Mouse (Mus musculus) embryonic facial prominence, embryonic 14.5 days (tissue): ENCODE results near the gene Mapk1ip1. TPM values are rescaled to one million over a fixed set of nuclear protein-coding genes. Genes with fewer than 3 reads are reported as not detected.

ENCODE experiments used
- ATAC-seq: fragments of 200-750 bp; cut with Nextera tagmentation; 2 replicates; pipeline ENCODE4 v1.8.0; 2017; ENCODE audit warnings: low read depth, moderate number of reproducible peaks, moderate TSS enrichment
- DNase-seq: peaks from one replicate; pipeline ENCODE4 v3.0.0-alpha.2; 2015; ENCODE audit warnings: low spot score
- H3K27ac ChIP-seq: fragments of 300-500 bp; sonication (generic); replicated peaks from 2 replicates; pipeline ENCODE4 v1.5.1; 2014; ENCODE audit warnings: low read depth, mild to moderate bottlenecking, low read length, moderate library complexity
- H3K27me3 ChIP-seq: fragments of 300-500 bp; sonication (generic); replicated peaks from 2 replicates; pipeline ENCODE4 v1.6.1; 2014; ENCODE audit warnings: low read length; ENCODE audit not compliant: control insufficient read depth, insufficient read depth
- H3K36me3 ChIP-seq: fragments of 300-500 bp; sonication (generic); 2 replicates; pipeline ENCODE4 v1.6.1; 2014; ENCODE audit warnings: low read length, mixed read lengths; ENCODE audit not compliant: control insufficient read depth, insufficient read depth
- H3K4me1 ChIP-seq: fragments of 300-500 bp; sonication (generic); 2 replicates; pipeline ENCODE4 v1.6.1; 2014; ENCODE audit warnings: antibody characterized with exemption, low read length; ENCODE audit not compliant: control insufficient read depth, insufficient read depth
- H3K4me2 ChIP-seq: fragments of 300-500 bp; sonication (generic); 2 replicates; pipeline ENCODE4 v1.6.1; 2014; ENCODE audit warnings: low read depth, mild to moderate bottlenecking, low read length, moderate library complexity, mixed read lengths
- H3K4me3 ChIP-seq: fragments of 300-500 bp; sonication (generic); 2 replicates; pipeline ENCODE4 v1.5.1; 2014; ENCODE audit warnings: low read depth, mild to moderate bottlenecking, low read length
- H3K9ac ChIP-seq: fragments of 300-500 bp; sonication (generic); 2 replicates; pipeline ENCODE4 v1.6.1; 2014; ENCODE audit warnings: low read depth, mild to moderate bottlenecking, low read length, moderate library complexity, mixed read lengths
- H3K9me3 ChIP-seq: fragments of 300-500 bp; sonication (generic); 2 replicates; pipeline ENCODE4 v1.6.1; 2016; ENCODE audit warnings: low read length; ENCODE audit not compliant: control insufficient read depth
- WGBS: fragments of 180-500 bp; shearing (Covaris S2); extraction: QIAGEN DNeasy Blood & Tissue Kit; methylation state at CpG from one replicate; pipeline ENCODE4 v1.1.7; 2014; 5-methylcytosine and 5-hydroxymethylcytosine counted together
- polyA plus RNA-seq: library from polyadenylated mRNA; unstranded; fragments of >200 nt; fragmentation: Nextera tagmentation; extraction: Ambion mirVana; gene quantifications from 2 replicates; pipeline ENCODE4 v1.2.1, GENCODE M21; 2014

Gene Mapk1ip1
- polyA plus RNA-seq, 1 experiment from 2014 or later = 13.6 TPM

DNA sequence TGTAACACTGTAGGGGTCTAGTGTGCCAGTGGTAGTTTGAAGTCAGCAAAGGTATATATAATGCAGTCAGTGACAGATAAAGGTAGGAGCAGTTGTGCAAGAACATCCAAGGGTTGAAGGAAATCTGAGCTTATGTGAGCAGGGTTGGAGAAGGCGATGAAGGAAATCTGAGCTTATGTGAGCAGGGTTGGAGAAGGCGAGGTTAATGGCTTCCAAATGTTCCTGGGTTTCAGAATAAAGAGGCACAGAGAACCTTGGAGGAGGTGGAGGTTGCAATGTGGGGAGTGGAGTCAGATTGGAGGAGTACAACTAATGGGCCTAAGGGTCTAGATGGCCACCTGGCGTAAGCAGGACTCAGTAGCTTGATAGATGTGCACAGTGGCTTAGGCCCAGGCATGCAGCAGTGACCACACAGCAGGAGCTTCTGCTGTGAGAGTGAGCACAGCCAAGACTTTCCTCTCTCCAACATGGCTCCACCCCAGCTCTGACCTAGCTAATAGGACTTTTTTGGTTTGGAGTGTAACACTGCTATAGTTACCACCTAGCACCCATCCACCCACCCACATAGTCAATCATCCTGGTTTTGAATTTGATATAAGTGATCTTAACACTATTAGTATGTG, 18.0 kb upstream of the Mapk1ip1 start:
- no peaks in the 10 kb centered on the region for H3K9me3 ChIP-seq
- 0 out of 2 replicates have a peak, but pooled peaks have one; percentile 18 for ATAC-seq
- 40% methylated on average over 3 of the region's 3 CpGs for WGBS
- DNase-seq = peak; percentile 12
- H3K9ac ChIP-seq = no peak overlapping the region
- no peak overlapping the region for H3K4me2 ChIP-seq
- H3K4me3 ChIP-seq = no peak overlapping the region
- peaks cover 12% of the 10 kb centered on the region for H3K4me1 ChIP-seq
- no peaks in the 10 kb centered on the region for H3K27me3 ChIP-seq
- peaks cover 19% of the 10 kb centered on the region for H3K36me3 ChIP-seq
- no peak overlapping the region for H3K27ac ChIP-seq

- no peak for ATAC-seq
- no peak for DNase-seq
- Histone ChIP-seq H3K4me1 (no peaks in the 10 kb centered on the region; the same call in 1 of the 2 replicates), H3K4me2 (no peak overlapping the region), H3K36me3 (peaks cover 47% of the 10 kb centered on the region), H3K9me3 (no peaks in the 10 kb centered on the region), H3K27me3 (no peaks in the 10 kb centered on the region), H3K27ac (no peak overlapping the region), H3K4me3 (no peak overlapping the region), H3K9ac (no peak overlapping the region)
- WGBS = 63% methylated on average over 2 of the region's 2 CpGs
Measured at GRCm38 (mm10) chr7:138856670-138857069, 10.6 kb upstream of the Mapk1ip1 start.

DNA sequence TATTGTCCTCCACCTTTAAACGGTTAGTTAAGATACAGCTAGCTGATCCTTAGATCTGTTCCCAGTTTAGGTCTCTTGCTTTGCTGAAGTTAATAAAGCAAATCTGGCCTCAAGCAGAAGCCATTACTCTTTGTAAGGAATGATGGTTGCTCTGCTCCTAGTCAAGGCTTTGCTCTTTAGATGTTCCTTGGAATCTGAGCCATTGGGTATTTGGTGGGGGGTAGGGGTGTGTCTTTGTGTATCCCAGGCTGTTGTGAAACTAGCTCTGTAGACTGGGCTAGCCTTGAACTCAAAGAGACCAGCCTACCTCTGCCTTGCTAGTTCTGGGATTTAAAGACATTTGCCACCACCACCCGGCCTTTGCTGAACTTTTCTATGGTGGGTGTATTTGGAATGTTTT, 8.1 kb upstream of the Mapk1ip1 start:
- H3K4me2 ChIP-seq = no peak overlapping the region
- no peak overlapping the region for H3K9ac ChIP-seq
- no peaks in the 10 kb centered on the region; the same call in 1 of the 2 replicates for H3K4me1 ChIP-seq
- H3K36me3 ChIP-seq = peaks cover 46% of the 10 kb centered on the region
- ATAC-seq (no peak), DNase-seq (no peak)
- H3K27me3 ChIP-seq = no peaks in the 10 kb centered on the region
- 93% methylated on average over 2 of the region's 2 CpGs for whole genome bisulfite sequencing
- H3K9me3 ChIP-seq = no peaks in the 10 kb centered on the region
- no peak overlapping the region for H3K4me3 ChIP-seq
- no peak overlapping the region for H3K27ac ChIP-seq

DNA sequence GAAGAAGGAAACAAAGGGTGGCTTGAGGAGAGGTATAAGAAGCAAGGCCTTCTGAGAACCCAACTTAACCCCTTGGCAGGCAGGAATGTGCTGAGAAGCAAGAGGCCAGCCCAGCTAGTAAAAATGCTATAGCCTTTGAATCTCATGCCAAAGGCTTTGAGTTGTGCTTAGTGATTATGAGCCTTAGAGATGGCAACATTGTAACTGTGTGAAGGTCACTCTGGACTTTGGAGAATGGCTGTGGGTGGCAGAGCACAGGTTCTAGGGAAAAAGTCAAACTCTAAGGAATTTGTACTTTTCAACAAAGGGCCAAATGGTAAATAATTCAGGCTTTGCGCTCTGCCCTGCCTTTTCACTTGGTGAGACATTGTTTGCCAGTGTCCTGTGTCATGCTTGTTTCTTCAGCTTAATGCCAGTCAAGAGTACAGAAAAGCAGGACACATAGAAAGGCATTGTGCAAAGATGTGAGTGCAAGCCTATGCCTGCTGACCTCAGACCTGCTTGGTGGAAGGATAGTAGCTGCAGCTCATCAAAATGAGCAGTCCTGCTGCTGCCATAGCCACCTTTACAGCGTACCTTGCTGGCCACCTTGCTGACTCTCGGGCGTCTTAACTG, 7.5 kb upstream of the Mapk1ip1 start:
- Histone ChIP-seq H3K9ac (no peak overlapping the region), H3K36me3 (peaks cover 44% of the 10 kb centered on the region), H3K4me2 (no peak overlapping the region), H3K9me3 (no peaks in the 10 kb centered on the region), H3K27me3 (no peaks in the 10 kb centered on the region), H3K27ac (no peak overlapping the region), H3K4me1 (no peaks in the 10 kb centered on the region; the same call in 1 of the 2 replicates), H3K4me3 (no peak overlapping the region)
- 97% methylated on average over 4 of the region's 4 CpGs for WGBS
- ATAC-seq (no peak), DNase-seq (no peak)

DNA sequence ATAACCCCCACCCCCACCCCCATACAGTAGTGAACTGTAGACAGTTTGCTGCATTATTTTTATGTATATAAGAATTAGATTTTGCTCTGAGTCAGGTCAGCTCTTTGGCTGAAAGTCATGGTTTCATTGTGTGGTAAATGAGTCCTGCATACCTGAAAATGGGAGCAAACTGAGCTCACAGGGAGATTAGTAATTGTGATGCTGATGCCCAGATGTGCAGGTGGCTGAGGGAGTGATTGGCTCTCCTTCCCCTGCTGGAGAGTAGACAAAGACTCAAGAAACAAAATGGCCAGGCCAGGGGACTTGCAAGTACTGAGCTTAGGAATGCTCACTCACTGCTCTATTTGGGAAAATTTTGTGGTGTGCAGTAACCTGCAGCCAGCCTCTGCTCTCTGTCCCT, 4.0 kb upstream of the Mapk1ip1 start:
- H3K4me2 ChIP-seq = no peak overlapping the region
- H3K9ac ChIP-seq = no peak overlapping the region
- peaks cover 43% of the 10 kb centered on the region for H3K36me3 ChIP-seq
- H3K9me3 ChIP-seq = no peaks in the 10 kb centered on the region
- H3K4me3 ChIP-seq = no peak overlapping the region
- DNase-seq (no peak), ATAC-seq (no peak)
- peaks cover 18% of the 10 kb centered on the region for H3K4me1 ChIP-seq
- 0 out of 2 replicates have a peak overlapping the region, but pooled peaks have one; percentile 15 for H3K27ac ChIP-seq
- no peaks in the 10 kb centered on the region for H3K27me3 ChIP-seq

DNA sequence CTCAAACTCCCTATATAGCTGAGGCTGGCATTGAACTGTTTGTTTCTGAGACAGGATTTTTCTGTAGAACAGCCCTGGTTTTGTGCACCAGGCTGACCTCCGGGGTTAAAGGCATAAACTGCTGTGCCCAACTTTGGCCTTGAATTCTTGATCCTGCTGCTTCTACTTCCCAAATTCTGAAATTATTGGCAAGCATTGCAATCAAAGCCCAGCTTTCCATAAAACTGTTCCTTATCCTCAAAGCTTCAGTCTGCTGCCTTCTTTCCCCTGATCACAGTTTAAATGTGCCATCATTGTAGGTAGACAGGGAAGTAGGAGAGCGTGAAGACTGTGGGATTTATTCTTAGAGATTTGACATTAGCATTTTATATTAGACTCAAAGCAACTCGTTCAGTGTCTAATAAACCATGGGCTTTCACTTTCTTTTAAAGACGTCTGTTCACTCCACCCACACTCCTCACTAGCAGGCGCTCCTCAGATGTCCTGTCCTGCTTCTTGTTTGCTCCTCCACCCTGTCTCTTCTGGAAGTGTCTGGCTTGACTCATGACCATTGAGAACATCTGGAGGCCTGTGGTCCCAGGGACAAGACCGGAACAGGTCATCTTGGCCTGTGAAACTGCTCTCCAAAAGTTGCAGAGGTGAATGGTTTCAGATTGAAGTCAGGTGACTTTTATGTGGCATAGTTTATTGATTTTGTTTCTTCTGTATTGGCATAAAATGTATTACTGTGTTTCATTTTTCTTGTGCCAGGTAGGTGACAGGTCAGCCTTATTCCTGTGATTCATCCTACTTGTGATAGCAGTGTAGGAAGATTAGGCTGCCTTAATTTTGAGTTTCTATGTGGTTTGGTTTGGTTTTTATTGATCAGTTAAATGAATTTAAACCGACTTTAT, 2.2 kb upstream of the Mapk1ip1 start:
- no peaks in the 10 kb centered on the region for H3K27me3 ChIP-seq
- ATAC-seq (no peak), DNase-seq (no peak)
- H3K4me3 ChIP-seq = peak overlapping the region; percentile 97
- H3K4me2 ChIP-seq = peak overlapping the region; percentile 85
- 80% methylated on average over 7 of the region's 7 CpGs for WGBS
- H3K36me3 ChIP-seq = peaks cover 29% of the 10 kb centered on the region
- no peak overlapping the region for H3K27ac ChIP-seq
- H3K9me3 ChIP-seq = no peaks in the 10 kb centered on the region
- H3K4me1 ChIP-seq = peaks cover 33% of the 10 kb centered on the region
- H3K9ac ChIP-seq = peak overlapping the region; percentile 98; the same call in 1 of the 2 replicates

GRCm38 (mm10) chr7:138847316-138848027, 1.4 kb upstream of the Mapk1ip1 start:
- WGBS = 41% methylated on average over 13 of the region's 13 CpGs
- DNase-seq (no peak), ATAC-seq (no peak)
- Histone ChIP-seq H3K9ac (peak overlapping the region; percentile 98), H3K27ac (no peak overlapping the region), H3K36me3 (peaks cover 24% of the 10 kb centered on the region), H3K9me3 (no peaks in the 10 kb centered on the region), H3K27me3 (no peaks in the 10 kb centered on the region), H3K4me3 (peak overlapping the region; percentile 97), H3K4me1 (peaks cover 33% of the 10 kb centered on the region), H3K4me2 (peak overlapping the region; percentile 85)

GRCm38 (mm10) chr7:138846502-138846991, 474 bp upstream of the Mapk1ip1 start:
- H3K9ac ChIP-seq = peak overlapping the region; percentile 98
- peak overlapping the region; percentile 97 for H3K4me3 ChIP-seq
- peaks cover 15% of the 10 kb centered on the region for H3K36me3 ChIP-seq
- H3K27ac ChIP-seq = peak overlapping the region; percentile 93
- DNase-seq (peak; percentile 23), ATAC-seq (peak; percentile 82)
- peak overlapping the region; percentile 85 for H3K4me2 ChIP-seq
- H3K4me1 ChIP-seq = peaks cover 33% of the 10 kb centered on the region
- WGBS = under 1% methylated on average over 13 of the region's 61 CpGs
- no peaks in the 10 kb centered on the region for H3K9me3 ChIP-seq
- no peaks in the 10 kb centered on the region for H3K27me3 ChIP-seq
